Mouse (Mus musculus) cerebellum, adult 2 months (tissue): Measurements from ENCODE around the gene Zdhhc16.

Experiments
- CTCF ChIP-seq: fragments of 200-500 bp; IDR thresholded peaks from 2 replicates; pipeline ENCODE4 v1.5.1; 2011; ENCODE audit warnings: low read depth, mild to moderate bottlenecking, control low read depth, low read length, moderate library complexity, borderline replicate concordance; ENCODE audit not compliant: insufficient read depth
- POLR2A ChIP-seq: fragments of 200-500 bp; IDR thresholded peaks from 2 replicates; pipeline ENCODE4 v1.6.1; 2011; ENCODE audit warnings: low read length, control low read depth, borderline replicate concordance; ENCODE audit not compliant: insufficient read depth

GRCm38 (mm10) chr19:41992971-41993370, 59.7 kb downstream of the Zdhhc16 start:
- TF ChIP-seq CTCF: no peak
- no peak for TF ChIP-seq POLR2A
